Mouse (Mus musculus) heart, embryonic 11.5 days (tissue): Measurements from ENCODE around the gene Olfr656. TPM values are rescaled to one million over a fixed set of nuclear protein-coding genes. Genes with fewer than 3 reads are reported as not detected.

Source experiments
- ATAC-seq: fragments of 200-750 bp; cut with Nextera tagmentation; replicated peaks from 2 replicates; pipeline ENCODE4 v1.8.0; 2017; ENCODE audit warnings: moderate library complexity; ENCODE audit not compliant: insufficient number of reproducible peaks, low FRiP score, low TSS enrichment
- H3K27ac ChIP-seq: fragments of 300-500 bp; sonication (generic); 2 replicates; pipeline ENCODE4 v1.5.1; 2014; ENCODE audit warnings: mild to moderate bottlenecking, low read depth, low read length
- H3K27me3 ChIP-seq: fragments of 300-500 bp; sonication (generic); 2 replicates; pipeline ENCODE4 v1.6.1; 2014; ENCODE audit warnings: mild to moderate bottlenecking, low read length, mixed read lengths; ENCODE audit not compliant: control insufficient read depth, insufficient read depth
- H3K36me3 ChIP-seq: fragments of 300-500 bp; sonication (generic); 2 replicates; pipeline ENCODE4 v1.6.1; 2014; ENCODE audit warnings: mild to moderate bottlenecking, low read length, moderate library complexity, mixed read lengths; ENCODE audit not compliant: control insufficient read depth, insufficient read depth
- H3K4me1 ChIP-seq: fragments of 300-500 bp; sonication (generic); 2 replicates; pipeline ENCODE4 v1.6.1; 2014; ENCODE audit warnings: low read length; ENCODE audit not compliant: control insufficient read depth, insufficient read depth
- H3K4me2 ChIP-seq: fragments of 300-500 bp; sonication (generic); 2 replicates; pipeline ENCODE4 v1.6.1; 2014; ENCODE audit warnings: mild to moderate bottlenecking, moderate library complexity
- H3K4me3 ChIP-seq: fragments of 300-500 bp; sonication (generic); 2 replicates; pipeline ENCODE4 v1.5.1; 2014; ENCODE audit warnings: low read depth, low read length
- H3K9ac ChIP-seq: fragments of 300-500 bp; sonication (generic); 2 replicates; pipeline ENCODE4 v1.6.1; 2014; ENCODE audit warnings: mild to moderate bottlenecking, low read depth, low read length, moderate library complexity
- H3K9me3 ChIP-seq: fragments of 300-500 bp; sonication (generic); replicated peaks from 2 replicates; pipeline ENCODE4 v1.6.1; 2016; ENCODE audit warnings: low read length; ENCODE audit not compliant: control insufficient read depth
- WGBS: fragments of 180-500 bp; shearing (Covaris S2); extraction: QIAGEN DNeasy Blood & Tissue Kit; methylation state at CpG from one replicate; pipeline ENCODE4 v1.1.7; 2014; ENCODE audit not compliant: insufficient replicate concordance; 5-methylcytosine and 5-hydroxymethylcytosine counted together
- polyA plus RNA-seq: library from polyadenylated mRNA; unstranded; fragments of >200 nt; fragmentation: Nextera tagmentation; extraction: Ambion mirVana; gene quantifications from 2 replicates; pipeline ENCODE4 v1.2.1, GENCODE M21; 2014

Olfr656 gene
- polyA plus RNA-seq, 1 experiment from 2014 or later: not detected

DNA sequence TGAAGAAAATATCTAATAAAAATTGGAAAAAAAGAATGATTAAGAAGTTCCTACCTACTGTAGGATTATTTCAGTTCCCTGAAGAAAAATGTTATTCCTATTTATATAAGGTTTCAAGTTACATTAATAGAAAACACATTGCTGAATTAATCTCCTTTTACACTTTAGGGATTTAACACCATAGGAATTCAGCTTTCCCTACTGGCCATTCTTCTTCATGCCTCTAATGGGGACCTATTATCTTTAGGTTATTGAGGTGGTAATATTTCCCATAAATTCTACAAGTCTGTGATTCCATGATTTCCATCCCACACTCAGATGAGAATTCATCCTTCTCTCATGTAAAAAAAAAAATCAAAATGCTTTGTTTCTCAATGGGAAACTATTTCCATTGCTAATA lies 10.7 kb downstream of the Olfr656 start, which contains the start of gene Olfr657:
Gene Olfr657, plus strand, starts transcription at position 301 of the 400 bp plus-strand sequence.
- Histone ChIP-seq H3K27me3 (no peaks in the 10 kb centered on the region), H3K4me2 (no peak within 1 kb of the TSS), H3K36me3 (no peaks in the 10 kb centered on the region), H3K4me3 (no peak within 1 kb of the TSS), H3K9ac (no peak within 1 kb of the TSS), H3K27ac (no peak within 1 kb of the TSS), H3K9me3 (no peaks in the 10 kb centered on the region), H3K4me1 (no peaks in the 10 kb centered on the region)
- no peak for ATAC-seq

DNA sequence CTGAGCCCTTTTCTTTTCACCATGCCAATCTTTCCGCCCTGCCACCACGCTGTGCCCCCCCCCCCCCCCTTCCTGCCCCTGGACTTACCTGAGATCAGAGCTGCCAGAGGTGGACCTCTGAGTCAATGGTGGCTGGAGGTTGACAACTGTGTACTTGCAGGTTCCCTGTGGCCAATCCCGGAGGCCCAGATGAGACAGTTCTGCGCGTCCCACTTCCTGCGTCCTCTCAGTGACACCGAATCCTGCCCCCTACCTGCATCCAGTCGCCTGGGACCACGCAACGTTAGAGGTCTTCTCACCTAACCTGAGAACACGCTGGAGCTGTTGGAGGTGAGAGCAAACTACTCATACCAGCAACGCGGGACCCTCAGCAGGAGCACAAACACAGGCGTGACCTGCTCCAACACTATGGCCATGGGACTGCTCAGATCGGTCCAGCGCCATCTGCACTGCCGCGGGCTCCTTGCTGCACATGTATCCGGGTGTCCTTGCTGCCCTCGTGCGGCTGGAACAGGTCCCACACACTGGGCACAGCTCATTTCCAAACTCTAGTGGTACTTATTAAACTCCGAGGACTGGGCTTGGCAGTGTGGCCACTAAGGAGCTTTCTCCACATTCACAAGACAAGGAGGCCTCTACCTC lies 33.2 kb downstream of the Olfr656 start, which contains the start of gene Olfr658:
Gene Olfr658, minus strand, starts transcription at position 465 of the 642 bp plus-strand sequence.
- Histone ChIP-seq H3K9ac (no peak within 1 kb of the TSS), H3K4me3 (peak within 1 kb of the TSS; percentile 29; the same call in 1 of the 2 replicates), H3K4me1 (no peaks in the 10 kb centered on the region), H3K27ac (no peak within 1 kb of the TSS), H3K4me2 (peak within 1 kb of the TSS; percentile 59), H3K9me3 (no peaks in the 10 kb centered on the region), H3K36me3 (no peaks in the 10 kb centered on the region), H3K27me3 (no peaks in the 10 kb centered on the region)
- ATAC-seq: peak; percentile 81; the same call in 1 of the 2 replicates
- 23% methylated on average over 21 of the region's 22 CpGs for WGBS

DNA sequence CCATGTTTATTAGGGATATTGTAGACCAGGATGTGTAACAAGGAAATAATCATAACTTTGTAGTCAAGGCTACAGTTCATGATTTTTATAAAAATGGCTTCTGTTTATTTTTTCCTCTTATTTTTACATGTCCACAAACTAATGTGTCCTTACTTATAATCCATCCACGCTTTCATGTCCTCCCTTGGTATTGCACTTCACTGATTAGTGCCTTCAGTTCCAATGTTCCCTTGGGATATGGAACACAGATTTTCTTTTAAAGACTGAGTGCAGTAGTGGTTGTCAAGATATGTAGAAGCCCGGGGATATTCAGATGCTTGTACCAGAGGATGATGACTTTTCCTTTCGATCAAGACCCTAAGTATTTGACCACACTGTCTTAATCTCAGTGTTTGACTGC lies 52.7 kb downstream of the Olfr656 start, which contains the start of gene Olfr659:
Gene Olfr659, plus strand, starts transcription at position 301 of the 400 bp plus-strand sequence.
- no peaks in the 10 kb centered on the region for H3K36me3 ChIP-seq
- WGBS: 80% methylated on average over 3 of the region's 3 CpGs
- H3K27me3 ChIP-seq: no peaks in the 10 kb centered on the region
- no peaks in the 10 kb centered on the region for H3K9me3 ChIP-seq
- no peak within 1 kb of the TSS for H3K4me2 ChIP-seq
- H3K9ac ChIP-seq: no peak within 1 kb of the TSS
- ATAC-seq: no peak
- no peaks in the 10 kb centered on the region for H3K4me1 ChIP-seq
- no peak within 1 kb of the TSS for H3K27ac ChIP-seq
- no peak within 1 kb of the TSS for H3K4me3 ChIP-seq

Other genes starting within 250 kb of the Olfr656 start
- 0.16 TPM in 1 of 2 replicates, not detected in the other for gene Trim30b, start 244.1 kb upstream of the Olfr656 start, polyA plus RNA-seq
- gene Trim30c, start 213.1 kb upstream of the Olfr656 start, polyA plus RNA-seq: not detected in 2 replicates
- gene Trim30a, start 148.8 kb upstream of the Olfr656 start, polyA plus RNA-seq: 0.45 and 0.80 TPM in 2 replicates
- 0.07 TPM in 1 of 2 replicates, not detected in the other for gene Trim30d, start 106.1 kb upstream of the Olfr656 start, polyA plus RNA-seq
- not detected in 2 replicates for gene Olfr651, start 63.8 kb upstream of the Olfr656 start, polyA plus RNA-seq
- not detected in 2 replicates for gene Olfr652, start 53.1 kb upstream of the Olfr656 start, polyA plus RNA-seq
- gene Olfr653, start 36.6 kb upstream of the Olfr656 start, polyA plus RNA-seq: not detected in 2 replicates
- gene Olfr654, start 26.9 kb upstream of the Olfr656 start, polyA plus RNA-seq: not detected in 2 replicates
- gene Olfr655, start 12.2 kb upstream of the Olfr656 start, polyA plus RNA-seq: not detected in 2 replicates
- not detected in 2 replicates for gene Olfr657, start 10.8 kb downstream of the Olfr656 start, polyA plus RNA-seq
- 0.09 TPM in 1 of 2 replicates, not detected in the other for gene Olfr658, start 33.4 kb downstream of the Olfr656 start, polyA plus RNA-seq
- gene Olfr659, start 52.8 kb downstream of the Olfr656 start, polyA plus RNA-seq: not detected in 2 replicates
- not detected in 2 replicates for gene Olfr661, start 72.5 kb downstream of the Olfr656 start, polyA plus RNA-seq
- not detected in 2 replicates for gene Usp17le, start 163.5 kb downstream of the Olfr656 start, polyA plus RNA-seq
- not detected in 2 replicates for gene Usp17lb, start 228.6 kb downstream of the Olfr656 start, polyA plus RNA-seq
- not detected in 2 replicates for gene Usp17la, start 243.1 kb downstream of the Olfr656 start, polyA plus RNA-seq